Mouse (Mus musculus) CH12.LX (cell line): ENCODE results near the gene Smoc1. TPM values are rescaled to one million over a fixed set of nuclear protein-coding genes. Genes with fewer than 3 reads are reported as not detected.

Experiments
- DNase-seq: peaks from one replicate; pipeline ENCODE4 v3.0.0-alpha.2; 2013; ENCODE audit errors: extremely low read depth
- H3K27ac ChIP-seq: 2 replicates; pipeline ENCODE4 v1.5.1; 2012; ENCODE audit warnings: low read depth, mild to moderate bottlenecking, control low read depth, moderate library complexity; ENCODE audit not compliant: insufficient read depth
- H3K27me3 ChIP-seq: replicated peaks from 2 replicates; pipeline ENCODE3; 2012; ENCODE audit warnings: inconsistent platforms
- H3K36me3 ChIP-seq, 2 experiments: replicated peaks in 1 of 2; 2 replicates each; pipeline versions ENCODE3 to v1.6.1; 2012; ENCODE audit warnings: inconsistent platforms in 1 of 2, low read length in 1 of 2, mild to moderate bottlenecking in 1 of 2, mixed read lengths in 1 of 2, moderate library complexity in 1 of 2; ENCODE audit not compliant: control insufficient read depth in 1 of 2, insufficient read depth in 1 of 2
- H3K4me1 ChIP-seq, 2 experiments: 2 replicates each; pipeline ENCODE4 v1.6.1; 2012; ENCODE audit warnings: inconsistent platforms in 1 of 2, moderate library complexity in 1 of 2; ENCODE audit not compliant: insufficient read depth in 2 of 2, control insufficient read depth in 1 of 2
- H3K4me2 ChIP-seq: 2 replicates; pipeline ENCODE4 v1.6.1; 2012; ENCODE audit warnings: low read depth, mild to moderate bottlenecking, control low read depth; ENCODE audit not compliant: poor library complexity, insufficient read depth, severe bottlenecking
- H3K4me3 ChIP-seq, 3 experiments: fragments of 150-350 bp in 1 of 3; sonication (generic) in 1 of 3; replicated peaks in 1 of 3; 2 replicates each; pipeline versions ENCODE3 to v1.5.1; 2011 to 2012; ENCODE audit warnings: low read depth in 2 of 3, low read length in 2 of 3, mild to moderate bottlenecking in 2 of 3, moderate library complexity in 2 of 3, control low read depth in 1 of 3, improper control_type of control experiment in 1 of 3, inconsistent platforms in 1 of 3, mixed read lengths in 1 of 3; ENCODE audit not compliant: poor library complexity in 1 of 3
- H3K79me2 ChIP-seq: replicated peaks from 2 replicates; pipeline ENCODE4 v1.6.1; 2012; ENCODE audit warnings: mild to moderate bottlenecking, moderate library complexity; ENCODE audit not compliant: control insufficient read depth, poor library complexity, insufficient read depth, severe bottlenecking; ENCODE audit errors: extremely low read depth
- H3K9ac ChIP-seq: 2 replicates; pipeline ENCODE4 v1.6.1; 2012; ENCODE audit warnings: low read depth, mild to moderate bottlenecking, control low read depth, moderate library complexity; ENCODE audit not compliant: insufficient read depth
- H3K9me3 ChIP-seq: replicated peaks from 2 replicates; pipeline ENCODE3; 2012; ENCODE audit warnings: low read length, inconsistent platforms, mixed read lengths
- BHLHE40 ChIP-seq: IDR thresholded peaks from 2 replicates; pipeline ENCODE4 v1.6.1; 2011; ENCODE audit warnings: mild to moderate bottlenecking, low read depth, low read length, improper control_type of control experiment
- CHD1 ChIP-seq: IDR thresholded peaks from 2 replicates; pipeline ENCODE4 v1.6.1; 2012; ENCODE audit warnings: low read depth, low read length, improper control_type of control experiment, inconsistent platforms
- CHD2 ChIP-seq: IDR thresholded peaks from 2 replicates; pipeline ENCODE4 v1.6.1; 2011; ENCODE audit warnings: low read length, improper control_type of control experiment
- ETS1 ChIP-seq: conservative IDR thresholded peaks from 2 replicates; pipeline ENCODE4 v1.6.1; 2012; ENCODE audit warnings: low read depth, mild to moderate bottlenecking, inconsistent platforms, low read length, improper control_type of control experiment, moderate library complexity
- GABPA ChIP-seq: IDR thresholded peaks from 2 replicates; pipeline ENCODE4 v1.6.1; 2012; ENCODE audit warnings: low read depth, low read length, improper control_type of control experiment, inconsistent platforms; ENCODE audit not compliant: insufficient replicate concordance
- JUN ChIP-seq: IDR thresholded peaks from 2 replicates; pipeline ENCODE4 v1.6.1; 2011; ENCODE audit warnings: low read depth, mild to moderate bottlenecking, low read length, improper control_type of control experiment, moderate library complexity; ENCODE audit not compliant: insufficient read depth
- JUND ChIP-seq: conservative IDR thresholded peaks from 2 replicates; pipeline ENCODE4 v1.6.1; 2011; ENCODE audit warnings: low read depth, low read length, improper control_type of control experiment
- MAX ChIP-seq: IDR thresholded peaks from 2 replicates; pipeline ENCODE4 v1.6.1; 2011; ENCODE audit warnings: low read length, improper control_type of control experiment
- MXI1 ChIP-seq: IDR thresholded peaks from 2 replicates; pipeline ENCODE4 v1.6.1; 2011; ENCODE audit warnings: mild to moderate bottlenecking, low read depth, low read length, improper control_type of control experiment
- NELFE ChIP-seq: IDR thresholded peaks from 2 replicates; pipeline ENCODE4 v1.6.1; 2011; ENCODE audit warnings: low read depth, low read length, improper control_type of control experiment
- PAX5 ChIP-seq: IDR thresholded peaks from 2 replicates; pipeline ENCODE4 v1.6.1; 2012; ENCODE audit warnings: low read length, inconsistent platforms, mixed read lengths
- POLR2A ChIP-seq: IDR thresholded peaks from 2 replicates; pipeline ENCODE4 v1.6.1; 2011; ENCODE audit warnings: low read depth, mild to moderate bottlenecking, improper control_type of control experiment, low read length
- SIN3A ChIP-seq: IDR thresholded peaks from 2 replicates; pipeline ENCODE4 v1.6.1; 2012; ENCODE audit warnings: low read length, improper control_type of control experiment, inconsistent platforms
- TBP ChIP-seq: conservative IDR thresholded peaks from 2 replicates; pipeline ENCODE4 v1.6.1; 2011; ENCODE audit warnings: low read depth, low read length, improper control_type of control experiment
- TCF12 ChIP-seq: IDR thresholded peaks from 2 replicates; pipeline ENCODE4 v1.6.1; 2014; ENCODE audit warnings: low read depth, mild to moderate bottlenecking, inconsistent platforms, low read length, improper control_type of control experiment
- USF2 ChIP-seq: conservative IDR thresholded peaks from 2 replicates; pipeline ENCODE4 v1.6.1; 2011; ENCODE audit warnings: low read depth, low read length, improper control_type of control experiment
- ZC3H11A ChIP-seq: IDR thresholded peaks from 2 replicates; pipeline ENCODE4 v1.6.1; 2012; ENCODE audit warnings: low read depth, mild to moderate bottlenecking, inconsistent platforms, low read length, improper control_type of control experiment
- ZKSCAN1 ChIP-seq: IDR thresholded peaks from 2 replicates; pipeline ENCODE4 v1.6.1; 2012; ENCODE audit warnings: low read depth, inconsistent platforms, low read length, improper control_type of control experiment, borderline replicate concordance
- ZNF384 ChIP-seq: IDR thresholded peaks from 2 replicates; pipeline ENCODE4 v1.6.1; 2012; ENCODE audit warnings: low read depth, low read length, improper control_type of control experiment, inconsistent platforms
- dilution Hi-C: fragments of 300-500 bp; cut with MboI; formaldehyde crosslinking; loops from 2 replicates; pipeline ENCODE4 v1.14.3; 2020; ENCODE audit warnings: low sequenced_read_pairs; ENCODE audit not compliant: extremely low pct_unique_long_range_greater_than_20kb, extremely low pct_ligation_motif_present
- in situ Hi-C: fragments of 300-500 bp; cut with MboI; formaldehyde crosslinking; loops from 3 replicates; pipeline ENCODE4 v1.14.3; 2019; ENCODE audit warnings: low sequenced_read_pairs, low pct_ligation_motif_present, low pct_unique_long_range_greater_than_20kb, mixed read lengths
- polyA plus RNA-seq: library from polyadenylated mRNA; unstranded; fragments of >175 nt; gene quantifications from 2 replicates; pipeline ENCODE4 v1.2.1, GENCODE M21; 2012; ENCODE audit warnings: low read depth; ENCODE audit not compliant: insufficient read length
- total RNA-seq, 2 experiments: library from RNA; depleted of rRNA; stranded (reverse); fragments of 300-350 nt in 1 of 2; fragments of >200 nt in 1 of 2; gene quantifications; 2 replicates each; pipeline ENCODE4 v1.2.3; 2012 to 2014

The Smoc1 gene
- total and polyA plus RNA-seq, 3 experiments, result 11.0 to 23.0 (median 11.6) TPM

DNA sequence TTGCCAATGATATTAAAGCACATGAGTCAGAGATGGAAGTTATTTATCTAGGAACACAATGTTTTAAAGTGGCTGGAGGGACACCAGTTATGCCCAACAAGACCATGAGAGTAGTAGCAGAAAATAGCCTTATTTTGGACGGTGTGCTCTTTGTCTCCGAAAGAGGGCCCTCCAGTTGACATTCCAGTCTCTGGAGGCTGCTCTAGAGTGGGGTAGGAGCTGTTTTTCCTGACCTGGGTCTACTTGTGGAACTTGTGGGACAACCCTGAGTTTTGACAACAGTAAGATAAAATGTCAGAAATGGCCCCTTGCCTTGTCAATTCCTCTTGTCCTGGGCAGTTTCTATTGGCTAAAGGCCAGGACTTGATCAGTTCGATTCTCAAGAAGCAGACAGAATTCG is 104.5 kb downstream of the Smoc1 start:
- no peaks in the 10 kb centered on the region for H3K79me2 ChIP-seq
- H3K27me3 ChIP-seq, result no peaks in the 10 kb centered on the region
- dilution Hi-C loops, result no loop called here

DNA sequence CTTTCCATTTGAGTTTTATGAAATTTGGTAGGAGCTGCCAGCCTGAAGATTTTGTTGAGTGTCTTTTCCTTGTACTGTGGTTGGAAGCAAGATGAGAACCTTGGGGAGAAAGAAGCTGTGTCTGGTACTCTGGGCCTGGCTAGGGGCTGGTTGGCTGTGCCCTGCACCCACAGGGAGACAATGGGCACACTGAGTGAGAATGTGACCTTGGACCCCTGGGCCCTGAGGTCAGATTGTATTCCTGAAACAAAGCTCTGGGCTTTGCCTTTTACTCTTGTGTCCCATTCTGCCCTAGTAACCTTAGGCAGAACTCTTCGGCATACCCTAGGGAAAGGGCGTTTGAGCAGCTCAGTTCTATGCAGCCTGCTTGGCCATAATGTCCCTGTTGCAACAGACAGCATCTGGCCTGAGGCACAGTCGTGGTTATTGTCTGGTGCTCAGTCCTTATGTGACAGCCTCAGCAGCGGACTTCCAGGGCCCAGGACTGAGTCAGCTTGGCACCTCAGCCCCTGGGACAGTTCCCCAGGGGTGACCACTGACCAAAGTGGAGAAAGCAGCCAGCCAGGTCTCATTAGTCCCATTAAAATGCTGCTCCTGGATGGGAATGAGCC is 106.6 kb downstream of the Smoc1 start:
- Histone ChIP-seq H3K4me2 (no peak overlapping the region), H3K36me3 (peaks cover 2 to 66% of the 10 kb centered on the region in 2 experiments), H3K9me3 (no peaks in the 10 kb centered on the region), H3K27me3 (no peaks in the 10 kb centered on the region), H3K79me2 (no peaks in the 10 kb centered on the region), H3K4me1 (peaks cover 0 to 8% of the 10 kb centered on the region in 2 experiments; a peak in 2 of 4 replicates), H3K4me3 (no peak overlapping the region), H3K27ac (no peak overlapping the region), H3K9ac (no peak overlapping the region)
- DNase-seq, result no peak
- TF ChIP-seq TCF12 (no peak), CHD2 (no peak), MXI1 (no peak), BHLHE40 (no peak), SIN3A (no peak), JUND (no peak), POLR2A (no peak), ZNF384 (no peak)
- dilution Hi-C loops, result no loop called here
- in situ Hi-C loops, result no loop called here

More for the DNA sequence above, 104.5 kb downstream of the Smoc1 start:
- Histone ChIP-seq H3K4me3 (no peak overlapping the region), H3K27ac (no peak overlapping the region), H3K9me3 (no peaks in the 10 kb centered on the region), H3K36me3 (peaks cover 0 to 65% of the 10 kb centered on the region in 2 experiments), H3K9ac (no peak overlapping the region), H3K4me2 (no peak overlapping the region), H3K4me1 (peaks cover 0 to 8% of the 10 kb centered on the region in 2 experiments; a peak in 2 of 4 replicates)
- no peak for DNase-seq
- TF ChIP-seq SIN3A, result no peak
- in situ Hi-C loops, result no loop called here

DNA sequence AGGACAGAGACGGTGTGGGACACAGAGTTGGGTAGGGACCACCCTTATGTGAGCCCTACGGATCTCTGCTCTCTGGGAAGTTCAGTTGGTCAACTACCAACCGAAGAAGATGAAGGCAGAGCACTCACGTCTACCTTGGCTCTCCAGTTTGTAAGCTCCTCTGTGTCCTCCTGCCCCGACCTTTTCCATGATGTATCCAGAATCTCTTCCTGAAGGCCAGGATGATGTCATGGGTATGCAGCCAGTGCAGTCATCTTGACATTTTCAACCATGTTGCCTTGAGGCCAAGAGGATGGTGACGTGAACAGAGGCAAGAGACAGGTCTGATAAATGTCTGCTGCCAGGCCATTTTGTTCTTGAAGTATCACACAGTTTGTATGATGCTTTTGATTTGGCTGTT is 111.6 kb downstream of the Smoc1 start:
- no peak for DNase-seq
- no peaks in the 10 kb centered on the region for H3K27me3 ChIP-seq
- dilution Hi-C loops (no loop called here), in situ Hi-C loops (no loop called here)
- H3K79me2 ChIP-seq, result no peaks in the 10 kb centered on the region
- H3K4me1 ChIP-seq, result no peaks in the 10 kb centered on the region
- TF ChIP-seq BHLHE40 (no peak), ETS1 (no peak), ZC3H11A (no peak), MXI1 (no peak), JUN (no peak), PAX5 (no peak), CHD1 (no peak), ZKSCAN1 (no peak), NELFE (no peak), TBP (no peak), USF2 (no peak), GABPA (no peak), MAX (no peak)
- no peak overlapping the region for H3K9ac ChIP-seq
- H3K27ac ChIP-seq, result no peak overlapping the region
- H3K4me2 ChIP-seq, result no peak overlapping the region
- no peaks in the 10 kb centered on the region for H3K9me3 ChIP-seq
- no peak overlapping the region for H3K4me3 ChIP-seq
- peaks cover 5 to 77% of the 10 kb centered on the region in 2 experiments for H3K36me3 ChIP-seq
